ENCODE assay signal across 13 mouse cellular contexts in the genomic region with DNA sequence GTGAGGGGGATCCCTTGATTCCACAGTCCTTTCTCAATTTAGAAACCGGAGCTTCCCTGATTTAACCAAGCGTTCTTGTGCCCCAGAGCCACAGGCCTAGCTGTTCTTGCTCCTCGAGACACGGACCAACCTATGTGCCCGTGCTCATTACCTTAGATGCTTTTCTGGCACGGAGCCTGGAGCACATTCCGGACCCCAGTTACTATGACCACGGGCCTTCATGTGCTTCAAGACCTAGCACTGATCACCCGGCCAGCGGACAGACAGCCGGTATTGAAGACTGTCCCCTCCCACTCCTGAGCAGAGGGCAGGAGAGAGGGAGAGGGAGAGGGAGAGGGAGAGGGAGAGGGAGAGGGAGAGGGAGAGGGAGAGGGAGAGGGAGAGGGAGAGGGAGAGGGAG. TPM values are rescaled to one million over a fixed set of nuclear protein-coding genes. Genes with fewer than 3 reads are reported as not detected.
DNase-seq lines count a peak whose midpoint lies in the region; ATAC-seq lines count a peak whose summit lies in the region.
"Had no signal": no experiment of that assay in that cellular context is flagged by ENCODE, and none has a peak within 500 bp of the region (broad histone marks: within the 10 kb centered on the region; RNA-seq: fewer than 3 reads in every experiment).

No protein-coding gene starts in this region.

- WGBS in lung, embryonic 15.5 days, result 10% methylated on average over 11 of the region's 11 CpGs
- WGBS in embryonic facial prominence, embryonic 15.5 days, result 11% methylated on average over 11 of the region's 11 CpGs

- ATAC-seq in lung, embryonic 15.5 days (ENCODE audit: borderline replicate concordance, extremely low read depth, low FRiP score, low TSS enrichment), result peak; percentile 57; the same call in 1 of the 2 replicates
- ATAC-seq in embryonic facial prominence, embryonic 15.5 days (ENCODE audit: insufficient number of reproducible peaks, low FRiP score, low TSS enrichment, low read depth), result no peak
- ATAC-seq: hindbrain, embryonic 16.5 days had no signal

- H3K9me3 ChIP-seq in lung, embryonic 15.5 days, result no peaks in the 10 kb centered on the region
- no peaks in the 10 kb centered on the region for H3K9me3 ChIP-seq in embryonic facial prominence, embryonic 15.5 days (replicated peaks)

- peak overlapping the region; percentile 63 for H3K27ac ChIP-seq in lung, embryonic 15.5 days
- H3K27ac ChIP-seq in embryonic facial prominence, embryonic 15.5 days (replicated peaks), result 0 out of 2 replicates have a peak overlapping the region, but pooled peaks have one; percentile 5
- H3K27ac ChIP-seq: heart, embryonic 15.5 days had no signal

- H3K4me3 ChIP-seq in lung, embryonic 15.5 days, result no peak overlapping the region
- no peak overlapping the region for H3K4me3 ChIP-seq in embryonic facial prominence, embryonic 15.5 days (replicated peaks)
- H3K4me3 ChIP-seq: heart, embryonic 15.5 days had no signal

- DNase-seq in lung, postnatal 4 days, result no peak
- peak; percentile 78 for DNase-seq in kidney, adult 18-20 months
- peak; percentile 72 to 85 for DNase-seq in kidney, postnatal 4 days
- no peak for DNase-seq in testis, postnatal 14 days (ENCODE audit: low spot score)
- DNase-seq in frontal cortex, postnatal 10 days (ENCODE audit: low spot score in 2 of 2), result no peak
- DNase-seq: adrenal gland, postnatal 25 days; left cerebral cortex, postnatal 4 days; lung, postnatal 10 days had no signal

- no peak overlapping the region for H3K9ac ChIP-seq in lung, embryonic 15.5 days
- no peak overlapping the region for H3K9ac ChIP-seq in embryonic facial prominence, embryonic 15.5 days
- H3K9ac ChIP-seq: heart, embryonic 15.5 days had no signal

- H3K4me2 ChIP-seq in lung, embryonic 15.5 days, result peak overlapping the region; percentile 31; the same call in 1 of the 2 replicates
- H3K4me2 ChIP-seq in embryonic facial prominence, embryonic 15.5 days (replicated peaks), result no peak overlapping the region

- peaks cover 8% of the 10 kb centered on the region; the same call in 1 of the 2 replicates for H3K36me3 ChIP-seq in lung, embryonic 15.5 days
- no peaks in the 10 kb centered on the region for H3K36me3 ChIP-seq in embryonic facial prominence, embryonic 15.5 days

- peaks cover 26% of the 10 kb centered on the region for H3K4me1 ChIP-seq in lung, embryonic 15.5 days
- H3K4me1 ChIP-seq in embryonic facial prominence, embryonic 15.5 days, result peaks cover 38% of the 10 kb centered on the region

- H3K27me3 ChIP-seq in lung, embryonic 15.5 days, result peaks cover 13% of the 10 kb centered on the region
- peaks cover 9% of the 10 kb centered on the region for H3K27me3 ChIP-seq in embryonic facial prominence, embryonic 15.5 days
- H3K27me3 ChIP-seq: CH12.LX had no signal

RNA-seq across cellular contexts. Expression of a gene that starts 8.2 kb away (rescaled TPM):
- polyA plus RNA-seq in lung, embryonic 15.5 days (2015; fragmentation: Nextera tagmentation; extraction: Ambion mirVana), result 17.0 and 17.3 TPM in 2 replicates
- 12.3 and 12.4 TPM in 2 replicates for polyA plus RNA-seq in embryonic facial prominence, embryonic 15.5 days (2015; fragmentation: Nextera tagmentation; extraction: Ambion mirVana)

RNA-seq across cellular contexts. Expression of a gene that starts 57.2 kb away (rescaled TPM):
- polyA plus RNA-seq in lung, embryonic 15.5 days (2015; fragmentation: Nextera tagmentation; extraction: Ambion mirVana), result 8.3 TPM in 2 replicates
- 8.2 and 9.2 TPM in 2 replicates for polyA plus RNA-seq in embryonic facial prominence, embryonic 15.5 days (2015; fragmentation: Nextera tagmentation; extraction: Ambion mirVana)

Comparison
In these comparisons a context has a peak if more than half of its experiments do, and no peak if none do; other contexts are left out.
1. DNase-seq: peak in kidney, adult 18-20 months (single experiment) and kidney, postnatal 4 days (2 of 2); none in lung, postnatal 4 days (0 of 2), testis, postnatal 14 days (single experiment) and frontal cortex, postnatal 10 days (0 of 2).